Mouse (Mus musculus) heart, embryonic 16.5 days (tissue): ENCODE data around the gene Hpcal1. TPM values are rescaled to one million over a fixed set of nuclear protein-coding genes. Genes with fewer than 3 reads are reported as not detected.
A peak's percentile ranks its signal among the peaks of the same experiment; 100 is the strongest.

Experiments used
- ATAC-seq: fragments of 200-750 bp; cut with Nextera tagmentation; replicated peaks from 2 replicates; pipeline ENCODE4 v1.8.0; 2017; ENCODE audit warnings: moderate number of reproducible peaks; ENCODE audit not compliant: insufficient read depth, low FRiP score; ENCODE audit errors: extremely low read depth
- H3K27ac ChIP-seq: fragments of 300-500 bp; sonication (generic); 2 replicates; pipeline ENCODE4 v1.5.1; 2014; ENCODE audit warnings: mild to moderate bottlenecking, low read length, control low read depth, moderate library complexity
- H3K27me3 ChIP-seq: fragments of 300-500 bp; sonication (generic); 2 replicates; pipeline ENCODE4 v1.6.1; 2014; ENCODE audit warnings: low read length, mixed read lengths; ENCODE audit not compliant: control insufficient read depth, insufficient read depth
- H3K36me3 ChIP-seq: fragments of 300-500 bp; sonication (generic); 2 replicates; pipeline ENCODE4 v1.6.1; 2014; ENCODE audit not compliant: control insufficient read depth, insufficient read depth
- H3K4me1 ChIP-seq: fragments of 300-500 bp; sonication (generic); 2 replicates; pipeline ENCODE4 v1.6.1; 2014; ENCODE audit warnings: low read length, mixed read lengths; ENCODE audit not compliant: control insufficient read depth, insufficient read depth
- H3K4me2 ChIP-seq: fragments of 300-500 bp; sonication (generic); 2 replicates; pipeline ENCODE4 v1.6.1; 2014; ENCODE audit warnings: low read depth, mild to moderate bottlenecking, control low read depth, low read length
- H3K4me3 ChIP-seq: fragments of 300-500 bp; sonication (generic); 2 replicates; pipeline ENCODE4 v1.5.1; 2014; ENCODE audit warnings: mild to moderate bottlenecking, control low read depth, low read length
- H3K9ac ChIP-seq: fragments of 300-500 bp; sonication (generic); 2 replicates; pipeline ENCODE4 v1.6.1; 2014; ENCODE audit warnings: low read length, control low read depth
- H3K9me3 ChIP-seq: fragments of 300-500 bp; sonication (generic); replicated peaks from 2 replicates; pipeline ENCODE4 v1.6.1; 2016; ENCODE audit warnings: low read length; ENCODE audit not compliant: control insufficient read depth
- WGBS: fragments of 180-500 bp; shearing (Covaris S2); extraction: QIAGEN DNeasy Blood & Tissue Kit; methylation state at CpG from one replicate; pipeline ENCODE4 v1.1.7; 2014; 5-methylcytosine and 5-hydroxymethylcytosine counted together
- polyA plus RNA-seq: library from polyadenylated mRNA; unstranded; fragments of >200 nt; fragmentation: Nextera tagmentation; extraction: Ambion mirVana; gene quantifications from 2 replicates; pipeline ENCODE4 v1.2.1, GENCODE M21; 2015

Gene Hpcal1
- polyA plus RNA-seq, 1 experiment from 2014 or later, result 33.4 TPM

GRCm38 (mm10) chr12:17657561-17658195 lies 33.0 kb upstream of the Hpcal1 start:
- Histone ChIP-seq H3K36me3 (no peaks in the 10 kb centered on the region), H3K9ac (no peak overlapping the region), H3K9me3 (peaks cover 7% of the 10 kb centered on the region; the same call in 1 of the 2 replicates), H3K27me3 (no peaks in the 10 kb centered on the region), H3K4me1 (peaks cover 4% of the 10 kb centered on the region; the same call in 1 of the 2 replicates), H3K4me3 (no peak overlapping the region), H3K27ac (no peak overlapping the region), H3K4me2 (no peak overlapping the region)
- 84% methylated on average over 7 of the region's 7 CpGs for WGBS
- no peak for ATAC-seq

DNA sequence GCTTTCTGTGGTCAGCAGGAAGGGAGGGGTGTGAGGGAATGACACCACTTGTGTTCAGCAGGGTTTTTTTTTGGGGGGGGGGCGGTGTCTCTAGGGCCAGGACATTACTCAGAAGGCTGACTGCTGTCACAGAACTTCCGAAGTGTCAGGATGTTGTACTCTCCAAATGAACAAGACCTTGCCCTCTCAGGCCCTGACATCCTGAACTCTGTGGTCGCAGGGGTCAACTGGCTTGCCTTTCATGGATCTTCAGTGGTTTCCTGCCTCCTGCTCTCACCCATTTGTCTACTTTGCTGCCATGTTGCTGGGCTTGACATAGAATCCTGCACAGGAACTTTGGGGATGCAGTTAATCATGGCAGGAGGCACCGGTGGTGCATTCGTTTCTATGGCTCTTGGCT lies 32.1 kb upstream of the Hpcal1 start:
- no peak overlapping the region for H3K4me2 ChIP-seq
- H3K27me3 ChIP-seq, result no peaks in the 10 kb centered on the region
- H3K27ac ChIP-seq, result no peak overlapping the region
- no peak overlapping the region for H3K9ac ChIP-seq
- peaks cover 4% of the 10 kb centered on the region; the same call in 1 of the 2 replicates for H3K4me1 ChIP-seq
- H3K4me3 ChIP-seq, result no peak overlapping the region
- 71% methylated on average over 5 of the region's 5 CpGs for WGBS
- no peaks in the 10 kb centered on the region for H3K36me3 ChIP-seq
- H3K9me3 ChIP-seq, result peaks cover 7% of the 10 kb centered on the region; the same call in 1 of the 2 replicates
- no peak for ATAC-seq

GRCm38 (mm10) chr12:17661483-17661920 lies 29.2 kb upstream of the Hpcal1 start:
- ATAC-seq, result peak; percentile 72
- H3K9me3 ChIP-seq, result 0 out of 2 replicates have a peak, but pooled peaks cover 3% of the 10 kb centered on the region
- H3K27me3 ChIP-seq, result no peaks in the 10 kb centered on the region
- no peak overlapping the region for H3K27ac ChIP-seq
- H3K4me2 ChIP-seq, result peak overlapping the region; percentile 31; the same call in 1 of the 2 replicates
- H3K4me3 ChIP-seq, result no peak overlapping the region
- peaks cover 4% of the 10 kb centered on the region; the same call in 1 of the 2 replicates for H3K4me1 ChIP-seq
- H3K9ac ChIP-seq, result no peak overlapping the region
- 3% methylated on average over 4 of the region's 4 CpGs for WGBS
- H3K36me3 ChIP-seq, result no peaks in the 10 kb centered on the region

DNA sequence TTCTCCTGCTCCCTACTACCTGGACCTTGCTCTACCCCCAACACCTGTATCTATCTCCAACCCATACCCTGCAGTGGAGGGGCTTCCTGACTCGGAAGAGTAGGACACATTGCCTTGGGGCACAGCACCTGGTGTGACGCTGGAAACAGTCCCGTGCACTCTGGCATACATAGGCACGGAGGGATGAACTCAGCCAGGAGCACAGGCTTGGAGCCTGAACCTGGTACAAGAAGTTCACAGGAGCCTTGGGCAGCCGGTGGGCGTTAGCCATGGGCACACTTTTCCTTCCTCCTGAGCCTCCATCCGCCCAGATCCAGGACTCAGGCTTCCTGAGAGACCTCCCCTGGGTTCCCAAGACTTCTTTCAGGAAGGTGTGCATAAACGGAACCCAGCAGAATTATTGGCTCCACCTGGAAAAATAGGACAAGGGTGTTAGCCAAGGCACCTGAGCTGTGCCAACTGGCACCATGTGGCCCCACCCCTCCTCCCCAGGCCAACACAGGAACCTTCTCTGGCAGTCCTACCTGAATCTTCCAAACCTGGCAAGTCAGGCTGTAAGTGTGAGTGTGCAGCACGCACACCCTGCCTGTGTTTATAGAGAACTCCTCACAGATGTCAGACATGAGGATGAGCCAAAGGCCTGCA lies 26.5 kb upstream of the Hpcal1 start:
- no peak for ATAC-seq
- 85% methylated on average over 9 of the region's 9 CpGs for WGBS

DNA sequence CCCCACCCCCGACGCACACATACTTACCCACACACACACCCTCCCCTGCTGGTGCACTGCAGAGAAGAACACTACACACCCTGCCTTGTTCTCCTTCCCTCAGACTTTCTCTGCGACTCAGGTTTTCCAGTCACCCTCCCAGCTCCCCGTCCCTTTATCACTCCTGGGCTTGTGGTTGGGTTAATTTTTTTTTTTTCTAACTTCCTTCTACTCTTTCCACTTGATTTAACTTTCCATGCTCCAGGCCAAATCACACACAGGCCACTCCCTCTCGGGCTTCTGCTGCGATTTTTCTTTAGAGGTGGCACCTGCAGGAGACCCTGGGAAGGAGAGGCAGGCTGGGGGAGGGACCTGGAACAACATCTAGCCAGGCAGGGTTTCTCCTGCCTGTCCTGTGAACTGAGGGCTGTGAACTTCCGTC lies 24.7 kb upstream of the Hpcal1 start:
- Histone ChIP-seq H3K4me1 (peaks cover 7% of the 10 kb centered on the region; the same call in 1 of the 2 replicates), H3K36me3 (no peaks in the 10 kb centered on the region), H3K4me3 (no peak overlapping the region), H3K4me2 (no peak overlapping the region), H3K9me3 (no peaks in the 10 kb centered on the region), H3K9ac (no peak overlapping the region), H3K27me3 (no peaks in the 10 kb centered on the region), H3K27ac (no peak overlapping the region)
- WGBS, result 52% methylated on average over 7 of the region's 7 CpGs
- ATAC-seq, result peak; percentile 24

More for the DNA sequence above, 26.5 kb upstream of the Hpcal1 start:
- Histone ChIP-seq H3K36me3 (no peaks in the 10 kb centered on the region), H3K27me3 (no peaks in the 10 kb centered on the region), H3K4me2 (no peak overlapping the region), H3K27ac (no peak overlapping the region), H3K9me3 (no peaks in the 10 kb centered on the region), H3K4me3 (no peak overlapping the region), H3K9ac (no peak overlapping the region), H3K4me1 (peaks cover 6% of the 10 kb centered on the region; the same call in 1 of the 2 replicates)

DNA sequence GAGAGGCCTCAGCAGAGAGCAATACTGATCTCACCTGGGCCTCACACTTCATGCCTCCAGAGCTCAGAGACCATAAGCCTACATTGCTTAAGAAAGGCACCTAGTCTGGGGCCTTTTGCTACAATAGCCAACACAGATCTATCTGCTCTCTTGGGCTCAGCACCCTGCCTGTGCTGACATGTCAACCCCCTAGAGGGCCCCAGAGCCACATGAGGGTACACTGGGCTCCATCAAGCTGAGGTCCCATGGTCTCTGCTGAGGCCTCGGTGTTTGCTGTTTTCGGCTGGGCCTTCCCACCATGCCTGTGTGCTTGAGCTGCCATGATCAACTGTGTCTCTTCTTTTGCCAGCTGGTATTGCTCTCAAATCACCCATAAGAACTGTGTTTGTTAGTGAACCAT lies 24.0 kb upstream of the Hpcal1 start:
- Histone ChIP-seq H3K27me3 (no peaks in the 10 kb centered on the region), H3K4me1 (peaks cover 3% of the 10 kb centered on the region; the same call in 1 of the 2 replicates), H3K9ac (no peak overlapping the region), H3K9me3 (no peaks in the 10 kb centered on the region), H3K36me3 (no peaks in the 10 kb centered on the region), H3K27ac (no peak overlapping the region), H3K4me2 (no peak overlapping the region), H3K4me3 (no peak overlapping the region)
- ATAC-seq, result no peak
- whole genome bisulfite sequencing, result 59% methylated on average over 2 of the region's 2 CpGs

GRCm38 (mm10) chr12:17673729-17674128 lies 16.9 kb upstream of the Hpcal1 start:
- no peaks in the 10 kb centered on the region for H3K36me3 ChIP-seq
- ATAC-seq, result 0 out of 2 replicates have a peak, but pooled peaks have one; percentile 28
- H3K4me2 ChIP-seq, result no peak overlapping the region
- peaks cover 6% of the 10 kb centered on the region; the same call in 1 of the 2 replicates for H3K4me1 ChIP-seq
- H3K27me3 ChIP-seq, result no peaks in the 10 kb centered on the region
- H3K9ac ChIP-seq, result no peak overlapping the region
- no peak overlapping the region for H3K27ac ChIP-seq
- WGBS, result 36% methylated on average over 7 of the region's 7 CpGs
- H3K9me3 ChIP-seq, result no peaks in the 10 kb centered on the region
- no peak overlapping the region for H3K4me3 ChIP-seq

- WGBS, result 42% methylated on average over 6 of the region's 6 CpGs
- Histone ChIP-seq H3K9ac (no peak overlapping the region), H3K4me2 (no peak overlapping the region), H3K9me3 (no peaks in the 10 kb centered on the region), H3K36me3 (no peaks in the 10 kb centered on the region), H3K27me3 (no peaks in the 10 kb centered on the region), H3K4me1 (peaks cover 3% of the 10 kb centered on the region; the same call in 1 of the 2 replicates), H3K4me3 (no peak overlapping the region), H3K27ac (no peak overlapping the region)
- peak; percentile 32; the same call in 1 of the 2 replicates for ATAC-seq
Observed at GRCm38 (mm10) chr12:17674182-17674812, 16.4 kb upstream of the Hpcal1 start.

GRCm38 (mm10) chr12:17677743-17678142 lies 12.9 kb upstream of the Hpcal1 start:
- no peaks in the 10 kb centered on the region for H3K9me3 ChIP-seq
- ATAC-seq, result no peak
- 85% methylated on average over 2 of the region's 2 CpGs for WGBS
- H3K4me3 ChIP-seq, result no peak overlapping the region
- no peaks in the 10 kb centered on the region for H3K27me3 ChIP-seq
- H3K4me2 ChIP-seq, result no peak overlapping the region
- no peak overlapping the region for H3K9ac ChIP-seq
- no peaks in the 10 kb centered on the region for H3K36me3 ChIP-seq
- H3K27ac ChIP-seq, result no peak overlapping the region
- H3K4me1 ChIP-seq, result peaks cover 3% of the 10 kb centered on the region; the same call in 1 of the 2 replicates
